In the genomic region with DNA sequence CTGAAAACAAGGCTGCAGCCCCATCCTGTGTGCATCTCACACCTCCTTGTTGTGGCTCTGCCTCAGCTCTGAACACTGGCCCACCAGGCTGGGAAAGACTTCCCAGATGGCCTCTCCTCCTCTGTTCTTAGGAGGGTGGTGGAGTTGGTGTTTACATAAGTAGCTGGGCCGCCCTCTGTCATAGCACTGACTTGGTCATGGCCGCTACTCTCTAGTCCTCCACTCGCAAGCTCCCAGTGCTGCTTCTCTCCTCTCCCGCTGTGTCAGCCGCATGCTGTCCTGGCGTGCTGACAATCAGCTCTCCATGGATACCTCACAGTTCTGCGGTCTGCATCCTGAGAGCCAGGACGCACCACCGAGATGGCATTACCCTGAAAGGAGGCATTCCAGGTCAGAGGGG, we compare ENCODE assay signal across 11 mouse cellular contexts. TPM values are rescaled to one million over a fixed set of nuclear protein-coding genes. Genes with fewer than 3 reads are reported as not detected.
A peak's percentile ranks its signal among the peaks of the same experiment; 100 is the strongest.
DNase-seq lines count a peak whose midpoint lies in the region; ATAC-seq lines count a peak whose summit lies in the region.
"Had no signal": no experiment of that assay in that cellular context is flagged by ENCODE, and none has a peak within 500 bp of the region (broad histone marks: within the 10 kb centered on the region; RNA-seq: fewer than 3 reads in every experiment).

No protein-coding gene starts in this region.

- DNase-seq in hindbrain, embryonic 14.5 days (ENCODE audit: low spot score): no peak
- DNase-seq in right cerebral cortex, postnatal 14 days: peak; percentile 47
- no peak for DNase-seq in right cerebral cortex, postnatal 36 days (ENCODE audit: low spot score in 2 of 2)
- DNase-seq in embryo, embryonic 11 days: no peak
- DNase-seq: heart, postnatal 10 days had no signal

- no peaks in the 10 kb centered on the region for H3K27me3 ChIP-seq in hindbrain, embryonic 16.5 days (replicated peaks; ENCODE audit: control insufficient read depth, insufficient read depth, low read length)
- H3K27me3 ChIP-seq in hindbrain, embryonic 14.5 days (ENCODE audit: control insufficient read depth, insufficient read depth, low read length): no peaks in the 10 kb centered on the region
- H3K27me3 ChIP-seq in embryonic facial prominence, embryonic 15.5 days: no peaks in the 10 kb centered on the region
- H3K27me3 ChIP-seq: liver, embryonic 15.5 days; stomach, embryonic 15.5 days had no signal

- ATAC-seq in hindbrain, embryonic 16.5 days: peak; percentile 40
- ATAC-seq in hindbrain, embryonic 14.5 days (ENCODE audit: low FRiP score): no peak
- no peak for ATAC-seq in embryonic facial prominence, embryonic 15.5 days (ENCODE audit: insufficient number of reproducible peaks, low FRiP score, low TSS enrichment, low read depth)
- no peak for ATAC-seq in inflammation-experienced regulatory T-cells, adult 6 months

- H3K4me2 ChIP-seq in hindbrain, embryonic 16.5 days (ENCODE audit: low read length): no peak overlapping the region
- H3K4me2 ChIP-seq in hindbrain, embryonic 14.5 days (replicated peaks): no peak overlapping the region
- H3K4me2 ChIP-seq in embryonic facial prominence, embryonic 15.5 days (replicated peaks): no peak overlapping the region
- H3K4me2 ChIP-seq: liver, embryonic 15.5 days; stomach, embryonic 15.5 days had no signal

- H3K4me1 ChIP-seq in hindbrain, embryonic 16.5 days (ENCODE audit: control insufficient read depth, insufficient read depth, low read depth, low read length): peaks cover 5% of the 10 kb centered on the region; the same call in 1 of the 2 replicates
- peaks cover 10% of the 10 kb centered on the region for H3K4me1 ChIP-seq in hindbrain, embryonic 14.5 days (replicated peaks; ENCODE audit: control insufficient read depth, insufficient read depth, low read length)
- H3K4me1 ChIP-seq in embryonic facial prominence, embryonic 15.5 days: peaks cover 40% of the 10 kb centered on the region
- H3K4me1 ChIP-seq: stomach, embryonic 15.5 days had no signal

- H3K27ac ChIP-seq in hindbrain, embryonic 16.5 days (ENCODE audit: low read depth, low read length): no peak overlapping the region
- no peak overlapping the region for H3K27ac ChIP-seq in hindbrain, embryonic 14.5 days
- H3K27ac ChIP-seq in embryonic facial prominence, embryonic 15.5 days (replicated peaks): peak overlapping the region; percentile 28; the same call in 1 of the 2 replicates
- H3K27ac ChIP-seq: left cerebral cortex, adult 2 months; liver, embryonic 15.5 days; stomach, embryonic 15.5 days had no signal

- no peaks in the 10 kb centered on the region; the same call in 1 of the 2 replicates for H3K36me3 ChIP-seq in hindbrain, embryonic 16.5 days (ENCODE audit: control insufficient read depth, insufficient read depth, low read length)
- no peaks in the 10 kb centered on the region for H3K36me3 ChIP-seq in hindbrain, embryonic 14.5 days (replicated peaks; ENCODE audit: control insufficient read depth, insufficient read depth)
- peaks cover 6% of the 10 kb centered on the region for H3K36me3 ChIP-seq in embryonic facial prominence, embryonic 15.5 days

- 42% methylated on average over 9 of the region's 9 CpGs for WGBS in hindbrain, embryonic 16.5 days
- 47% methylated on average over 9 of the region's 9 CpGs for WGBS in hindbrain, embryonic 14.5 days
- WGBS in embryonic facial prominence, embryonic 15.5 days: 76% methylated on average over 9 of the region's 9 CpGs

- H3K4me3 ChIP-seq in hindbrain, embryonic 16.5 days (ENCODE audit: low read length): no peak overlapping the region
- no peak overlapping the region for H3K4me3 ChIP-seq in hindbrain, embryonic 14.5 days (replicated peaks; ENCODE audit: low read length)
- no peak overlapping the region for H3K4me3 ChIP-seq in embryonic facial prominence, embryonic 15.5 days (replicated peaks)
- H3K4me3 ChIP-seq: left cerebral cortex, adult 2 months; liver, embryonic 15.5 days; stomach, embryonic 15.5 days had no signal

- H3K9me3 ChIP-seq in hindbrain, embryonic 16.5 days (ENCODE audit: control insufficient read depth, low read length): no peaks in the 10 kb centered on the region; the same call in 1 of the 2 replicates
- no peaks in the 10 kb centered on the region for H3K9me3 ChIP-seq in hindbrain, embryonic 14.5 days (ENCODE audit: control insufficient read depth, low read length)
- no peaks in the 10 kb centered on the region for H3K9me3 ChIP-seq in embryonic facial prominence, embryonic 15.5 days (replicated peaks)
- H3K9me3 ChIP-seq: liver, embryonic 15.5 days; stomach, embryonic 15.5 days had no signal

- H3K9ac ChIP-seq in hindbrain, embryonic 16.5 days (ENCODE audit: low read depth, low read length): no peak overlapping the region
- no peak overlapping the region for H3K9ac ChIP-seq in hindbrain, embryonic 14.5 days
- no peak overlapping the region for H3K9ac ChIP-seq in embryonic facial prominence, embryonic 15.5 days
- H3K9ac ChIP-seq: liver, embryonic 15.5 days; stomach, embryonic 15.5 days had no signal

RNA-seq across cellular contexts. Expression of a gene that starts 22.9 kb away (rescaled TPM):
- 20.9 and 24.8 TPM in 2 replicates for polyA plus RNA-seq in hindbrain, embryonic 16.5 days (2015; fragmentation: Nextera tagmentation; extraction: Ambion mirVana)
- 25.4 and 36.2 TPM in 2 replicates for polyA plus RNA-seq in hindbrain, embryonic 14.5 days (2014; fragmentation: Nextera tagmentation; extraction: Ambion mirVana)
- 111 and 115 TPM in 2 replicates for polyA plus RNA-seq in embryonic facial prominence, embryonic 15.5 days (2015; fragmentation: Nextera tagmentation; extraction: Ambion mirVana)
- 100 to 1,000 TPM in 2 of 3 experiments, 10 to 100 TPM in 1; 86.5 to 188 (median 106) TPM for polyA plus RNA-seq in inflammation-experienced regulatory T-cells, adult 6 months (2017; shearing (Covaris generic))
